Mouse (Mus musculus): Measurements from ENCODE around the gene Ets2. TPM values are rescaled to one million over a fixed set of nuclear protein-coding genes. Genes with fewer than 3 reads are reported as not detected.
"Not testable (repeated sequence)": the region's sequence is repeated elsewhere in the genome, so short reads cannot be mapped to it uniquely, and the experiment has no call there.

The Ets2 gene
- polyA plus RNA-seq, 1 experiment from 2014 or later, result 46.5 TPM

- Histone ChIP-seq H3K9me3 (ENCODE audit: control insufficient read depth, low read length) (no peaks in the 10 kb centered on the region), H3K4me1 (ENCODE audit: control insufficient read depth, insufficient read depth, low read length) (no peaks in the 10 kb centered on the region), H3K27me3 (ENCODE audit: control insufficient read depth, insufficient read depth, low read length) (no peaks in the 10 kb centered on the region), H3K36me3 (ENCODE audit: control insufficient read depth, insufficient read depth, low read length) (no peaks in the 10 kb centered on the region), H3K4me3 (ENCODE audit: low read length) (no peak overlapping the region), H3K4me2 (replicated peaks; ENCODE audit: low read depth, low read length) (no peak overlapping the region), H3K27ac (ENCODE audit: low read depth, low read length) (no peak overlapping the region), H3K9ac (ENCODE audit: low read depth, low read length) (no peak overlapping the region)
- WGBS, result 77% methylated on average over 6 of the region's 6 CpGs
- no peak for ATAC-seq (ENCODE audit: low FRiP score, low TSS enrichment)
Observed at GRCm38 (mm10) chr16:95761742-95762141, 59.9 kb downstream of the Ets2 start.

GRCm38 (mm10) chr16:95763201-95763600 is 61.3 kb downstream of the Ets2 start:
- Histone ChIP-seq H3K4me3 (ENCODE audit: low read length) (no peak overlapping the region), H3K36me3 (ENCODE audit: control insufficient read depth, insufficient read depth, low read length) (no peaks in the 10 kb centered on the region), H3K4me1 (ENCODE audit: control insufficient read depth, insufficient read depth, low read length) (no peaks in the 10 kb centered on the region), H3K9ac (ENCODE audit: low read depth, low read length) (no peak overlapping the region), H3K27ac (ENCODE audit: low read depth, low read length) (no peak overlapping the region), H3K27me3 (ENCODE audit: control insufficient read depth, insufficient read depth, low read length) (no peaks in the 10 kb centered on the region), H3K4me2 (replicated peaks; ENCODE audit: low read depth, low read length) (no peak overlapping the region), H3K9me3 (ENCODE audit: control insufficient read depth, low read length) (no peaks in the 10 kb centered on the region)
- 83% methylated on average over 6 of the region's 6 CpGs for WGBS
- no peak for ATAC-seq (ENCODE audit: low FRiP score, low TSS enrichment)

DNA sequence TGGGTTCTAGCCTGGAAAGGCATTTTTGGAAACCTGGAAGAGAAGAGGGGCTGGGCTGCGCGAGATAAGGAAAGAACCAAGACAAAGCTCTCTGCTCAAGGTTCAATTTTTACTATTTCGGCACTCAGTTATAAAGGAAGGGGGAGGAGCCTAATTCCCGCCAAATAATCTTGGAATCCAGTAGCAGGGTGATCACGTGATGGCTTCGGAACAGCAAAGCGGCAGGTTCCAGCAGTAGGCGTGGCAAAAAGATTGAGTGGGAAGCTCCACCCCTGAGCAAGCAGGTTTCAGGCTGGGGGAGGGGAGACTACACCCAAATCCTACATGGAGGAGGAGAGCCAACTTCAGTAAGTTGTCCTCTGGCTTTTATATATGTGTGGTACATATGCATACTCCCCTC is 62.2 kb downstream of the Ets2 start:
- H3K27me3 ChIP-seq (ENCODE audit: control insufficient read depth, insufficient read depth, low read length), result not testable (repeated sequence)

DNA sequence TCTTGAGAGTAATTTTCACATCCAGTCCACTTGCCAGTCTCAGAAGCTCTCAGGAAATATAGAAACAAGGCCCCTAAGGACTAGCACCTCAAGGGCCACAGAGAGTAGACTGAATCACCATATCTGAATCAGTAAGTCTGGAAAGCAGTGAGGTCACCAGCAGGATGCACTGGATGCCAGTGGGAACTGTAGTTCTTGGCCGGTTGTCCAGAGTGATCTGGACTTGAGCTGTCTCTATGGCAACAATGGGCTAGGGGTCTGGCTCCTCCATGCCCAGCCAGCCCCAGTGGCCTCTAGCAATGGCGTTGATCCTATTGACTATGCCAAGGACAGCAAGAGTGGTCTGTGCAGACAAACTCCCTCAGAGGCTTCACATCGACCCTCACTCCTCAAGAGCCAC is 64.3 kb downstream of the Ets2 start:
- H3K36me3 ChIP-seq (ENCODE audit: control insufficient read depth, insufficient read depth, low read length), result no peaks in the 10 kb centered on the region
- WGBS, result 78% methylated on average over 3 of the region's 3 CpGs
- no peak overlapping the region for H3K4me3 ChIP-seq (ENCODE audit: low read length)
- H3K27me3 ChIP-seq (ENCODE audit: control insufficient read depth, insufficient read depth, low read length), result no peaks in the 10 kb centered on the region
- no peak overlapping the region for H3K4me2 ChIP-seq (replicated peaks; ENCODE audit: low read depth, low read length)
- H3K9me3 ChIP-seq (ENCODE audit: control insufficient read depth, low read length), result no peaks in the 10 kb centered on the region
- ATAC-seq (ENCODE audit: low FRiP score, low TSS enrichment), result no peak
- no peak overlapping the region for H3K27ac ChIP-seq (ENCODE audit: low read depth, low read length)
- H3K9ac ChIP-seq (ENCODE audit: low read depth, low read length), result no peak overlapping the region
- peaks cover 10% of the 10 kb centered on the region for H3K4me1 ChIP-seq (ENCODE audit: control insufficient read depth, insufficient read depth, low read length)

More for the DNA sequence above, 62.2 kb downstream of the Ets2 start:
- H3K4me1 ChIP-seq (ENCODE audit: control insufficient read depth, insufficient read depth, low read length); H3K4me3 ChIP-seq (ENCODE audit: low read length); H3K36me3 ChIP-seq (ENCODE audit: control insufficient read depth, insufficient read depth, low read length); H3K9ac ChIP-seq (ENCODE audit: low read depth, low read length); H3K4me2 ChIP-seq (replicated peaks; ENCODE audit: low read depth, low read length); ATAC-seq (ENCODE audit: low FRiP score, low TSS enrichment); H3K27ac ChIP-seq (ENCODE audit: low read depth, low read length); H3K9me3 ChIP-seq (ENCODE audit: control insufficient read depth, low read length): not testable (repeated sequence)
- 75% methylated on average over 8 of the region's 8 CpGs for WGBS

DNA sequence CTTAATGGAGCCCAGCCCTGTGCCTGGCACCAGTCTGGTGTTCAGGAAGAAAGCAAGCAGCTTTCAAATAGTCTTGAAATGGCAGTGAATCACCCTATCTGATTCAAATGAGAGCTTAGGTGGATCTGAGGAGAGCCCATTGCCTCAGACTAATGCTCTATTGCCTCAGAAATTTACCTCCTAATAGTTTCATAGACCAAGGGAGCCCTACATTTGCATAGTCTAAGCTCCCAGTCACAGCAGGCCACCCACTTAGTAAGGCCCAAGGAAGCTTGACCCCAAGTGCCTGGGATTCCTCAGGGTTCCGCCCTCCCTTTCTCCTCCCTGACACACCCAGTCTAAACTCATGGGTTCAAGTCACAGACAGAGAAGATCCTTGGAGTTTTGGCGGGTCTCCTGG is 65.4 kb downstream of the Ets2 start:
- H3K9me3 ChIP-seq (ENCODE audit: control insufficient read depth, low read length), result no peaks in the 10 kb centered on the region
- ATAC-seq (ENCODE audit: low FRiP score, low TSS enrichment), result no peak
- no peak overlapping the region for H3K9ac ChIP-seq (ENCODE audit: low read depth, low read length)
- no peaks in the 10 kb centered on the region for H3K27me3 ChIP-seq (ENCODE audit: control insufficient read depth, insufficient read depth, low read length)
- WGBS, result 83% methylated on average over 2 of the region's 2 CpGs
- no peak overlapping the region for H3K27ac ChIP-seq (ENCODE audit: low read depth, low read length)
- peaks cover 10% of the 10 kb centered on the region for H3K4me1 ChIP-seq (ENCODE audit: control insufficient read depth, insufficient read depth, low read length)
- no peak overlapping the region for H3K4me2 ChIP-seq (replicated peaks; ENCODE audit: low read depth, low read length)
- no peak overlapping the region for H3K4me3 ChIP-seq (ENCODE audit: low read length)
- no peaks in the 10 kb centered on the region for H3K36me3 ChIP-seq (ENCODE audit: control insufficient read depth, insufficient read depth, low read length)

DNA sequence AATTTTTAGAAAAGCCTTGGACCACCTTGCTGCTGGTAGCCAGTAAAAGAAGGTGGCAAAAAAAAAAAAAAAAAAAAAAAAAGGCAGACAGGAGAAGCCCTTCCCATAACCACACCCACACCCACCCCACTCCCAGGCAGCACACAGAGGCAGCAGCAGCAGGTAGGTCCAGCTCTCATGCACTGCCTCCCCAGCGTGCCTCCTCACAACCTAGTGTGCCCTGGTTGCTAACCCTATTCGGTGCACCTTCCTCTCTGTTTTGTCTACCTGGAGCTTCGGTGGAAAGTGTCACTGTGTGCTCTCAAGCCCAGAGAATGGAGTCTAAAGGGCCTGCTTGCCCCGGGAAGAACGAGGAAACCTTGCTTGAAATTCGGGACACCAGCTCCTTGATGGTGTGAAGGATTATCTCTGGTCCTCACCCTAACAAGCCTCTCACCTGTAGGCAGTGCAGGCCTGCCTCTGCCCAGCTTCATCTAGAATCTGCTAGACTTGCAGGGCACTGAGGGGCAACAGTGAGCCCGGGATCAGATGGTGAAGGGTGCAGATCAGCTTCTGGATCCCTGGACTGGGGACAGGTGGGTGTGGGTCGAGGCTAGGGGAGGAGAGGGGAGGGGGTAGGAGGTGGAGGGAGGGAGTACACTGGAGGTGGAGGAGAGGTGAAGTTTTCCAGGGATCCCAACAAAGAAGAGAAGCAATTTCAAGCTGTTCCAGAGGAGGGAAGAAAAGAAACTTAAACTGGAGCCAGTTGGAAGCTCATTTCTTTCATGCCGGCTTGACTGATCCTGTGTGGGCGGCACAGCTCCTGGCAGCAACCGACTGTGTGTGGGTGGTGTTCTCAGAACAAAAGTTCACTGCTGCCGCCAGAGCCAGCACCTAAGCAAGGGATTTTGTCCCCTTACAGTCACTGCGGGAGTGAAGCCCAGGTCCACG is 67.5 kb downstream of the Ets2 start:
- H3K4me1 ChIP-seq (ENCODE audit: control insufficient read depth, insufficient read depth, low read length), result peaks cover 10% of the 10 kb centered on the region
- H3K36me3 ChIP-seq (ENCODE audit: control insufficient read depth, insufficient read depth, low read length), result no peaks in the 10 kb centered on the region
- WGBS, result 29% methylated on average over 14 of the region's 14 CpGs
- ATAC-seq (ENCODE audit: low FRiP score, low TSS enrichment), result peak; percentile 40
- H3K4me3 ChIP-seq (ENCODE audit: low read length), result no peak overlapping the region
- H3K4me2 ChIP-seq (replicated peaks; ENCODE audit: low read depth, low read length), result no peak overlapping the region
- no peaks in the 10 kb centered on the region for H3K9me3 ChIP-seq (ENCODE audit: control insufficient read depth, low read length)
- H3K9ac ChIP-seq (ENCODE audit: low read depth, low read length), result peak overlapping the region; percentile 12; the same call in 1 of the 2 replicates
- no peaks in the 10 kb centered on the region for H3K27me3 ChIP-seq (ENCODE audit: control insufficient read depth, insufficient read depth, low read length)
- no peak overlapping the region for H3K27ac ChIP-seq (ENCODE audit: low read depth, low read length)

GRCm38 (mm10) chr16:95769996-95770334 is 68.1 kb downstream of the Ets2 start:
- ATAC-seq (ENCODE audit: low FRiP score, low TSS enrichment), result peak; percentile 58
- Histone ChIP-seq H3K27me3 (ENCODE audit: control insufficient read depth, insufficient read depth, low read length) (no peaks in the 10 kb centered on the region), H3K4me3 (ENCODE audit: low read length) (no peak overlapping the region), H3K27ac (ENCODE audit: low read depth, low read length) (no peak overlapping the region), H3K36me3 (ENCODE audit: control insufficient read depth, insufficient read depth, low read length) (no peaks in the 10 kb centered on the region), H3K9ac (ENCODE audit: low read depth, low read length) (peak overlapping the region; percentile 12; the same call in 1 of the 2 replicates), H3K9me3 (ENCODE audit: control insufficient read depth, low read length) (no peaks in the 10 kb centered on the region), H3K4me2 (replicated peaks; ENCODE audit: low read depth, low read length) (no peak overlapping the region), H3K4me1 (ENCODE audit: control insufficient read depth, insufficient read depth, low read length) (peaks cover 10% of the 10 kb centered on the region)
- WGBS, result 84% methylated on average over 5 of the region's 5 CpGs

- ATAC-seq (ENCODE audit: low FRiP score, low TSS enrichment), result no peak
- H3K27me3 ChIP-seq (ENCODE audit: control insufficient read depth, insufficient read depth, low read length), result no peaks in the 10 kb centered on the region
- no peak overlapping the region for H3K4me3 ChIP-seq (ENCODE audit: low read length)
- H3K9me3 ChIP-seq (ENCODE audit: control insufficient read depth, low read length), result no peaks in the 10 kb centered on the region
- H3K9ac ChIP-seq (ENCODE audit: low read depth, low read length), result no peak overlapping the region
- H3K36me3 ChIP-seq (ENCODE audit: control insufficient read depth, insufficient read depth, low read length), result no peaks in the 10 kb centered on the region
- H3K4me1 ChIP-seq (ENCODE audit: control insufficient read depth, insufficient read depth, low read length), result peaks cover 10% of the 10 kb centered on the region
- no peak overlapping the region for H3K4me2 ChIP-seq (replicated peaks; ENCODE audit: low read depth, low read length)
- no peak overlapping the region for H3K27ac ChIP-seq (ENCODE audit: low read depth, low read length)
Observed at GRCm38 (mm10) chr16:95770402-95770801, 68.5 kb downstream of the Ets2 start.

All from kidney, embryonic 14.5 days (tissue).